Mouse (Mus musculus) neural tube, embryonic 10.5 days (tissue): ENCODE data around the gene Vwa3a.

Experiments used
- DNase-seq: peaks from one replicate; pipeline ENCODE4 v3.0.0-alpha.2; 2017; ENCODE audit warnings: low spot score; ENCODE audit errors: extremely low spot score

Vwa3a gene

GRCm38 (mm10) chr7:120746029-120746428, 6.9 kb downstream of the Vwa3a start:
- no peak for DNase-seq

- DNase-seq = no peak
Observed at GRCm38 (mm10) chr7:120746821-120747220, 7.7 kb downstream of the Vwa3a start.

- no peak for DNase-seq
Observed at GRCm38 (mm10) chr7:120748478-120748877, 9.4 kb downstream of the Vwa3a start.

- no peak for DNase-seq
Observed at GRCm38 (mm10) chr7:120751330-120751729, 12.2 kb downstream of the Vwa3a start.

GRCm38 (mm10) chr7:120751906-120752305, 12.8 kb downstream of the Vwa3a start:
- no peak for DNase-seq

- peak; percentile 87 for DNase-seq
Observed at GRCm38 (mm10) chr7:120754671-120755070, 15.6 kb downstream of the Vwa3a start.

GRCm38 (mm10) chr7:120767369-120767768, 28.3 kb downstream of the Vwa3a start:
- no peak for DNase-seq

GRCm38 (mm10) chr7:120771389-120771788, 32.3 kb downstream of the Vwa3a start:
- DNase-seq = no peak

- DNase-seq = no peak
Observed at GRCm38 (mm10) chr7:120778012-120778411, 38.9 kb downstream of the Vwa3a start.

- no peak for DNase-seq
Observed at GRCm38 (mm10) chr7:120795544-120795943, 56.4 kb downstream of the Vwa3a start.

GRCm38 (mm10) chr7:120796369-120796768, 57.3 kb downstream of the Vwa3a start:
- DNase-seq = no peak

GRCm38 (mm10) chr7:120803268-120803667, 64.2 kb downstream of the Vwa3a start:
- DNase-seq = no peak

- no peak for DNase-seq
Observed at GRCm38 (mm10) chr7:120809705-120810104, 70.6 kb downstream of the Vwa3a start.

GRCm38 (mm10) chr7:120811834-120812415, 72.8 kb downstream of the Vwa3a start, which contains the start of gene Gm5737:
Gene Gm5737 (plus strand): TSS chr7:120812365.
- no peak for DNase-seq

- no peak for DNase-seq
Observed at GRCm38 (mm10) chr7:120817552-120817951, 78.4 kb downstream of the Vwa3a start.

- DNase-seq = no peak
Observed at GRCm38 (mm10) chr7:120819386-120819785, 80.3 kb downstream of the Vwa3a start.

GRCm38 (mm10) chr7:120823248-120823647, 84.1 kb downstream of the Vwa3a start:
- DNase-seq = peak; percentile 57

- DNase-seq = no peak
Observed at GRCm38 (mm10) chr7:120825097-120825496, 86.0 kb downstream of the Vwa3a start.

- DNase-seq = peak; percentile 51
Observed at GRCm38 (mm10) chr7:120826408-120826807, 87.3 kb downstream of the Vwa3a start.

- peak; percentile 64 for DNase-seq
Observed at GRCm38 (mm10) chr7:120830431-120831381, 91.6 kb downstream of the Vwa3a start.

- DNase-seq = no peak
Observed at GRCm38 (mm10) chr7:120834426-120834825, 95.3 kb downstream of the Vwa3a start.

- DNase-seq = peak; percentile 69
Observed at GRCm38 (mm10) chr7:120834863-120835372, 95.8 kb downstream of the Vwa3a start.
